Mouse (Mus musculus): ENCODE measurements around the gene Sh3kbp1. TPM values are rescaled to one million over a fixed set of nuclear protein-coding genes. Genes with fewer than 3 reads are reported as not detected.
A peak's percentile ranks its signal among the peaks of the same experiment; 100 is the strongest.

Sh3kbp1 gene
- polyA plus RNA-seq, 1 experiment from 2014 or later = 9.7 TPM

DNA sequence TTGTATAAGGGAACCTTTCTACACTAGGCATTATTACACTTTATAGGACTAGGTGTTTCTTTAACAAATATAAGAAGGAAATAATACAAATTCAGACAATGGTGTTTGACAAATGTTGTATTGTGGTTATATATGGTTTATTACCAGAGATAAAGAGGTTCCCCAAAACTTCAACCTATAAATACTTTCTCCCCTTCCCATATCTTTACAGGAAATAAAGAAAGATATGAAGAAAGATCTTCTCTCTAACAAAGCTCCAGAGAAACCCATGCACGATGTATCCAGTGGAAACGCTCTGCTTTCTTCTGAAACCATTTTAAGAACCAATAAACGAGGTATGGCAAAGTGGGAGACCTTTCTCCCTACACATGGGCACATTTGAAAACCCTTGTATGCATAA, 136.7 kb downstream of the Sh3kbp1 start:
- Histone ChIP-seq H3K4me1 (ENCODE audit: insufficient read depth) (no peaks in the 10 kb centered on the region), H3K27ac (ENCODE audit: low read depth) (no peak overlapping the region), H3K4me2 (ENCODE audit: low read depth, low read length) (no peak overlapping the region), H3K9ac (replicated peaks) (no peak overlapping the region), H3K27me3 (ENCODE audit: insufficient read depth, low read length) (no peaks in the 10 kb centered on the region), H3K36me3 (replicated peaks; ENCODE audit: insufficient read depth, low read length) (no peaks in the 10 kb centered on the region), H3K9me3 (ENCODE audit: low read length) (no peaks in the 10 kb centered on the region), H3K4me3 (ENCODE audit: low read depth, low read length) (no peak overlapping the region)
- no peak for DNase-seq
- TF ChIP-seq CTCF (IDR thresholded peaks at IDR 0.05; ENCODE audit: low read depth) (no peak), EP300 (IDR thresholded peaks at IDR 0.05; ENCODE audit: low read depth) (no peak)
- WGBS (ENCODE audit: insufficient replicate concordance) = 64% methylated on average over 3 of the region's 3 CpGs
- ATAC-seq = no peak

DNA sequence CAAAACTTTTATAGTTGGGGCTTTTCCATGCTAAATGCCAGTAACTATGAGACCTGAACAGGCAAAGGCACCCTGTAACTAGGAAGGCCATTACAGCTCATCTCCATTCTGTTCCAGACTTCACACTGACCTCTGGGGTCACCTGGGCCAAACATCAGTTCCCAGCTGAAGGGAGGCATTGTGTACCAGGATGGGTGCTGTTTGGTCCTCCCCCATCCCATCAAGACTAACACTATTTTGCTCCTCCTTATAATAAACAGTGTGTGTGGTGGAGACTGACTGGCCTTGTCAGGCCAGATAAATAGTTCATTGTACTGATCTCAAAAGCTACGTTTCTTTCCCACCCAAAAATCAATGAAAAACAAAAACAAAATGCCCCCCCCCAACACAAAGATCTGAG, 138.8 kb downstream of the Sh3kbp1 start:
- Histone ChIP-seq H3K4me1 (ENCODE audit: insufficient read depth) (no peaks in the 10 kb centered on the region), H3K36me3 (replicated peaks; ENCODE audit: insufficient read depth, low read length) (no peaks in the 10 kb centered on the region), H3K4me2 (ENCODE audit: low read depth, low read length) (no peak overlapping the region), H3K4me3 (ENCODE audit: low read depth, low read length) (no peak overlapping the region), H3K27ac (ENCODE audit: low read depth) (no peak overlapping the region), H3K9me3 (ENCODE audit: low read length) (no peaks in the 10 kb centered on the region), H3K27me3 (ENCODE audit: insufficient read depth, low read length) (no peaks in the 10 kb centered on the region), H3K9ac (replicated peaks) (no peak overlapping the region)
- ATAC-seq (no peak), DNase-seq (no peak)
- TF ChIP-seq EP300 (IDR thresholded peaks at IDR 0.05; ENCODE audit: low read depth) (no peak), CTCF (IDR thresholded peaks at IDR 0.05; ENCODE audit: low read depth) (no peak)
- WGBS (ENCODE audit: insufficient replicate concordance) = 43% methylated on average over 1 of the region's 1 CpGs

DNA sequence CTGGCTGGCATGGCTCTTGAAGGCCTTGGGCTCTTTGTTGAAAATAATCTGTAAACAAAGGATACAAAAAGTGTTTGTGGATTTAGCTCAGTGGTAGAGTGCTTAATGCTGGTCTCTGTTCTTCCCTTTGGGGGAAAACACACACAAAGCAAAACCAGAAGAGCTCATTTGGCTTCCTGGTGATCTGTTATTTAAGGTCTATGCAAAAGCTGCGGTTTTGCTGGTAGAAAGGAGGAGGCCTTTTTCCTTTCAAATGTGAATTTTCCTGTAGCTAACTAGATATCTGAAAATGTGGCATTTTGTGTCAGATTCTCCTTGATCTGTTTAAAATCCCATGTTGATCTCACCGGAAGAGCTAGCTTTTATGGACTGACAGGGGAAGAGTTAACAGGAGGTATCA, 141.9 kb downstream of the Sh3kbp1 start:
- H3K27ac ChIP-seq (ENCODE audit: low read depth) = no peak overlapping the region
- no peak overlapping the region for H3K9ac ChIP-seq (replicated peaks)
- no peak overlapping the region for H3K4me2 ChIP-seq (ENCODE audit: low read depth, low read length)
- TF ChIP-seq CTCF (IDR thresholded peaks at IDR 0.05; ENCODE audit: low read depth) (no peak), EP300 (IDR thresholded peaks at IDR 0.05; ENCODE audit: low read depth) (no peak)
- ATAC-seq (no peak), DNase-seq (no peak)
- H3K36me3 ChIP-seq (replicated peaks; ENCODE audit: insufficient read depth, low read length) = no peaks in the 10 kb centered on the region
- no peaks in the 10 kb centered on the region for H3K4me1 ChIP-seq (ENCODE audit: insufficient read depth)
- no peak overlapping the region for H3K4me3 ChIP-seq (ENCODE audit: low read depth, low read length)
- no peaks in the 10 kb centered on the region for H3K9me3 ChIP-seq (ENCODE audit: low read length)
- H3K27me3 ChIP-seq (ENCODE audit: insufficient read depth, low read length) = no peaks in the 10 kb centered on the region
- WGBS (ENCODE audit: insufficient replicate concordance) = 54% methylated on average over 2 of the region's 2 CpGs

DNA sequence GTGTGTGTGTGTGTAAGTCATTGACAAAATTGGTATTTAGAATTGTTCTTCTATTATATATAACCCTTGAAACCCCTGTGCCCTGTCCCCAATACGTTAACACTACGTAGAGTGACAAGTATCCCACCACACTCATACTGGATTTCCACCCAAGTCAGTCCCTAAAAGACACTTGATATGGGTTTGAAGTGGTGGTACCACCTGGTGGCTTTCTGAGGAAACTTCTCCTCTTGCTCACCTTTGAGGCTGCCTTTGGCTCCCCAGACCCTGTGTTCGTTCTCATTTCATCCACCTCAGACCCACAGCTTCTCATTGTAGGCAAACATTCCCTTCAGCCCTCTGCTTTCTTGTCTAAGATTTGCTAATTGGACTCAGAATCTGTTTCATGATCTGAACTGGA, 142.7 kb downstream of the Sh3kbp1 start:
- no peak overlapping the region for H3K9ac ChIP-seq (replicated peaks)
- H3K9me3 ChIP-seq (ENCODE audit: low read length) = no peaks in the 10 kb centered on the region
- WGBS (ENCODE audit: insufficient replicate concordance) = 78% methylated on average over 3 of the region's 3 CpGs
- TF ChIP-seq EP300 (IDR thresholded peaks at IDR 0.05; ENCODE audit: low read depth) (no peak), CTCF (IDR thresholded peaks at IDR 0.05; ENCODE audit: low read depth) (peak; percentile 27; the same call in 1 of the 2 replicates)
- no peak for ATAC-seq
- H3K4me3 ChIP-seq (ENCODE audit: low read depth, low read length) = no peak overlapping the region
- H3K27me3 ChIP-seq (ENCODE audit: insufficient read depth, low read length) = no peaks in the 10 kb centered on the region
- H3K36me3 ChIP-seq (replicated peaks; ENCODE audit: insufficient read depth, low read length) = no peaks in the 10 kb centered on the region
- H3K4me1 ChIP-seq (ENCODE audit: insufficient read depth) = no peaks in the 10 kb centered on the region
- DNase-seq = no peak
- no peak overlapping the region for H3K4me2 ChIP-seq (ENCODE audit: low read depth, low read length)
- no peak overlapping the region for H3K27ac ChIP-seq (ENCODE audit: low read depth)

DNA sequence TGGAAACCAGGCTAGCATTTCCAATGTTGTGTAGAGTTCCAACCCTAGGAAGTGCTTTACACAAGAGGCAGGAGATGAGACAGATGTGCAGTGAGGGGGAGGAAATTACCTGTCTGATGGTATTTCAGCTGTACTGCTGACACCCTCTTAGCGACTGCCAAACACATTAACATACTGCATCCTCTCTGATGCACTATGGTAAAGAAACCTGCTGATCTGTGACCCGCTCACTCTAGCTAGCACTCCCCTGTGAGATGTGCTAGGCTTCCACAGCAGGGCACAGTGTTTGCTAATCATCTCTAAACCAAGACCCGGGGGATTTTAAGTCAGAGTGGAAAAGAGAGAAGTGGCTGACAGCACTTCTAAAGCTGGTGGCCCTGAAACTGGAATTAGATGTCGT, 145.1 kb downstream of the Sh3kbp1 start:
- TF ChIP-seq CTCF (IDR thresholded peaks at IDR 0.05; ENCODE audit: low read depth) (no peak), EP300 (IDR thresholded peaks at IDR 0.05; ENCODE audit: low read depth) (no peak)
- Histone ChIP-seq H3K4me3 (ENCODE audit: low read depth, low read length) (no peak overlapping the region), H3K9ac (replicated peaks) (no peak overlapping the region), H3K27ac (ENCODE audit: low read depth) (no peak overlapping the region), H3K4me1 (ENCODE audit: insufficient read depth) (no peaks in the 10 kb centered on the region), H3K4me2 (ENCODE audit: low read depth, low read length) (no peak overlapping the region), H3K27me3 (ENCODE audit: insufficient read depth, low read length) (no peaks in the 10 kb centered on the region), H3K9me3 (ENCODE audit: low read length) (no peaks in the 10 kb centered on the region), H3K36me3 (replicated peaks; ENCODE audit: insufficient read depth, low read length) (no peaks in the 10 kb centered on the region)
- 50% methylated on average over 4 of the region's 4 CpGs for WGBS (ENCODE audit: insufficient replicate concordance)
- DNase-seq (no peak), ATAC-seq (no peak)

DNA sequence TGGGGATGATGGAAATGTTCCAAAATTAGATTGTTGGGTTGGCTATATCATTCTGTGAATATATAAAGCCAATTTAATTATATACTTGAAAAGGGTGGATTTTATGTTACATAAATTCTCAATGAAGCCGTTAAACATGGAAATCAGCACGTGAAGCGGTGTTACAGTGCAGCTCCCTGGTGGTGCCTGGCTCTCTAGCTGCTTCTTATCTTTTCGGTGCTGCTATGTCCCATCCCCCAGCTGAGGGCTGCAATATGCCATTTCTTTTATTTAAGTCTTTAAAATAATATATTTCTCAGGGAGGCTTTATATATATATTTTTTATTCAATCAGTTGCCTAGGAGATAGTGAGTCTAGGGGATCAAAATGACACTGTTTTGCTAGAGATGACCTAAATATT, 148.0 kb downstream of the Sh3kbp1 start:
- no peaks in the 10 kb centered on the region for H3K4me1 ChIP-seq (ENCODE audit: insufficient read depth)
- H3K9me3 ChIP-seq (ENCODE audit: low read length) = no peaks in the 10 kb centered on the region
- H3K36me3 ChIP-seq (replicated peaks; ENCODE audit: insufficient read depth, low read length) = no peaks in the 10 kb centered on the region
- no peaks in the 10 kb centered on the region for H3K27me3 ChIP-seq (ENCODE audit: insufficient read depth, low read length)
- ATAC-seq = no peak
- no peak overlapping the region for H3K9ac ChIP-seq (replicated peaks)
- H3K4me3 ChIP-seq (ENCODE audit: low read depth, low read length) = no peak overlapping the region
- H3K4me2 ChIP-seq (ENCODE audit: low read depth, low read length) = no peak overlapping the region
- no peak for DNase-seq
- WGBS (ENCODE audit: insufficient replicate concordance) = 65% methylated on average over 4 of the region's 4 CpGs
- H3K27ac ChIP-seq (ENCODE audit: low read depth) = no peak overlapping the region
- no peak for TF ChIP-seq EP300 (IDR thresholded peaks at IDR 0.05; ENCODE audit: low read depth)
- no peak for TF ChIP-seq CTCF (IDR thresholded peaks at IDR 0.05; ENCODE audit: low read depth)

DNA sequence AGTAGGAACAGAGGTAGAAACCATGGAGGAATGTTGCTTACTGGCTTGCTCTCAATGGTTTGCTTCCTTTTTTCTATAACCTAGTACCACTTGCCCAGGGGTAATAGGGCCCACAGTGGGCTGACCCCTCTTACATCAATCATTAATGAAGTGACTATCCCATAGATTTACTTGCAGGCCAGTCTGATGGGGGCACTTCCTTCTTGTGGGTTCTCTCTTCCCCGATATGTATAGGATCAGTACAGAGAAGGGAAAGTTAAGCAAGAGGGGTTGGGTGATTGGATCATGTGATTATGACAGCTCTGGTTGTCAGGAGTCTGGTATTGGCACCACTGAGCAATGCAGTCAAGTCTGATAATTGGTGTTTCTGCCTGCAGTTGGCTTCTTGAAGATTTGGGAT, 151.7 kb downstream of the Sh3kbp1 start:
- H3K4me3 ChIP-seq (ENCODE audit: low read depth, low read length) = no peak overlapping the region
- TF ChIP-seq EP300 (IDR thresholded peaks at IDR 0.05; ENCODE audit: low read depth) = no peak
- TF ChIP-seq CTCF (IDR thresholded peaks at IDR 0.05; ENCODE audit: low read depth) = no peak
- no peaks in the 10 kb centered on the region for H3K4me1 ChIP-seq (ENCODE audit: insufficient read depth)
- no peak for ATAC-seq
- no peaks in the 10 kb centered on the region for H3K27me3 ChIP-seq (ENCODE audit: insufficient read depth, low read length)
- no peak overlapping the region for H3K9ac ChIP-seq (replicated peaks)
- no peak for DNase-seq
- 42% methylated on average over 1 of the region's 1 CpGs for WGBS (ENCODE audit: insufficient replicate concordance)
- no peak overlapping the region for H3K27ac ChIP-seq (ENCODE audit: low read depth)
- H3K4me2 ChIP-seq (ENCODE audit: low read depth, low read length) = no peak overlapping the region
- H3K36me3 ChIP-seq (replicated peaks; ENCODE audit: insufficient read depth, low read length) = no peaks in the 10 kb centered on the region
- no peaks in the 10 kb centered on the region for H3K9me3 ChIP-seq (ENCODE audit: low read length)
